Mouse (Mus musculus) midbrain, embryonic 14.5 days (tissue): ENCODE data around the gene Ttc12. TPM values are rescaled to one million over a fixed set of nuclear protein-coding genes. Genes with fewer than 3 reads are reported as not detected.

ENCODE experiments used
- ATAC-seq: fragments of 200-750 bp; cut with Nextera tagmentation; 2 replicates; pipeline ENCODE4 v1.8.0; 2017; ENCODE audit warnings: moderate number of reproducible peaks, moderate library complexity; ENCODE audit not compliant: low FRiP score, low TSS enrichment
- DNase-seq: peaks from one replicate; pipeline ENCODE4 v3.0.0-alpha.2; 2015
- H3K27ac ChIP-seq: fragments of 300-500 bp; sonication (generic); replicated peaks from 2 replicates; pipeline ENCODE4 v1.5.1; 2014; ENCODE audit warnings: mild to moderate bottlenecking, low read depth, low read length, moderate library complexity
- H3K27me3 ChIP-seq: fragments of 300-500 bp; sonication (generic); 2 replicates; pipeline ENCODE4 v1.6.1; 2014; ENCODE audit warnings: low read length, control low read depth, mixed read lengths; ENCODE audit not compliant: control insufficient read depth, insufficient read depth
- H3K36me3 ChIP-seq: fragments of 300-500 bp; sonication (generic); 2 replicates; pipeline ENCODE4 v1.6.1; 2014; ENCODE audit warnings: low read length, control low read depth; ENCODE audit not compliant: control insufficient read depth, insufficient read depth
- H3K4me1 ChIP-seq: fragments of 300-500 bp; sonication (generic); 2 replicates; pipeline ENCODE4 v1.6.1; 2014; ENCODE audit warnings: mild to moderate bottlenecking, antibody characterized with exemption, low read length, control low read depth; ENCODE audit not compliant: control insufficient read depth, insufficient read depth
- H3K4me2 ChIP-seq: fragments of 300-500 bp; sonication (generic); 2 replicates; pipeline ENCODE4 v1.6.1; 2014; ENCODE audit warnings: mild to moderate bottlenecking, low read length, moderate library complexity
- H3K4me3 ChIP-seq: fragments of 300-500 bp; sonication (generic); replicated peaks from 2 replicates; pipeline ENCODE4 v1.5.1; 2014; ENCODE audit warnings: low read depth, low read length
- H3K9ac ChIP-seq: fragments of 300-500 bp; sonication (generic); replicated peaks from 2 replicates; pipeline ENCODE4 v1.6.1; 2014; ENCODE audit warnings: mild to moderate bottlenecking, low read length, moderate library complexity
- H3K9me3 ChIP-seq: fragments of 300-500 bp; sonication (generic); 2 replicates; pipeline ENCODE4 v1.6.1; 2016; ENCODE audit warnings: low read length, control low read depth, mixed read lengths; ENCODE audit not compliant: control insufficient read depth
- WGBS: fragments of 180-500 bp; shearing (Covaris S2); extraction: QIAGEN DNeasy Blood & Tissue Kit; methylation state at CpG from one replicate; pipeline ENCODE4 v1.1.7; 2014; 5-methylcytosine and 5-hydroxymethylcytosine counted together
- polyA plus RNA-seq: library from polyadenylated mRNA; unstranded; fragments of >200 nt; fragmentation: Nextera tagmentation; extraction: Ambion mirVana; gene quantifications from 2 replicates; pipeline ENCODE4 v1.2.1, GENCODE M21; 2014

The Ttc12 gene
- polyA plus RNA-seq, 1 experiment from 2014 or later: 1.9 TPM

DNA sequence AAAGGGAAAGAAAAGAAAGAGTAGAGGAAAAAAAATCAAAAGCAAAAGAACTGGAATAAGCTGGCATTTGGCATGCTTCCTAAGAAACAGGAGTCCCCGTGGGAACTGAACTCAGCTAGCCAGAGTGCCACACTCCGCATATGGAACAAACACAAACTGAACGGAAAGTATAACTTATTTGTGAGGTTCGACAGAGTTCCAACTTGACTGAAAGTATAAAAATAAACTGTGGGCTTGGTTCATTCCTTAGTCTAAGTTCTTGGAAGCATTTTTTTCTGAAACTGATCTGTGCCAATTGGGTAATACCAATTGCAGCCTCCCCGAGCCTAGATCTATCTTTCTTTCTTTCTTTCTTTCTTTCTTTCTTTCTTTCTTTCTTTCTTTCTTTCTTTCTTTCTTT, 18.6 kb upstream of the Ttc12 start:
- Histone ChIP-seq H3K4me3 (no peak overlapping the region), H3K4me2 (no peak overlapping the region), H3K36me3 (peaks cover 64% of the 10 kb centered on the region), H3K27me3 (no peaks in the 10 kb centered on the region), H3K9ac (no peak overlapping the region), H3K4me1 (no peaks in the 10 kb centered on the region), H3K9me3 (no peaks in the 10 kb centered on the region), H3K27ac (no peak overlapping the region)
- 64% methylated on average over 5 of the region's 5 CpGs for WGBS
- no peak for ATAC-seq
- DNase-seq: peak; percentile 41

DNA sequence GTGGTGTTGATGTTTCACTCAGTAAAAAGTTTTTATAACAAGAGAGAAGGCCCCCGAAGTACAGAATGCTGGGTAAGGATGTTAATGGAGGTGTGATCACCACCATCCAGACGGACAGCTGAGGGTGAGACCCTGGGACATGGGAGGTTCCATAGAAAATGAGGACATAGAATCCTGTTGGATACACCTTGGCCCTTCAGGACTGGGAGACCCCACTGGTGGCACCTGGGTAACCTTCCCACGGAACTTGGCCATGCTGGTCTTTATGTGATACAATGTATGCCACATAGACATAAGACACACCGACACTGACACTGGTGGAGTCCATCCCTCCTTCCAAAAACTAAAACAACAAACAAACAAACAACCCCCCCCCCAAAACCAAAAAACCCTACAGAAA, 16.2 kb upstream of the Ttc12 start:
- no peak overlapping the region for H3K9ac ChIP-seq
- peaks cover 42% of the 10 kb centered on the region for H3K36me3 ChIP-seq
- no peaks in the 10 kb centered on the region for H3K4me1 ChIP-seq
- H3K27ac ChIP-seq: no peak overlapping the region
- no peak for DNase-seq
- no peak overlapping the region for H3K4me2 ChIP-seq
- ATAC-seq: no peak
- no peak overlapping the region for H3K4me3 ChIP-seq
- WGBS: 89% methylated on average over 4 of the region's 4 CpGs
- H3K9me3 ChIP-seq: no peaks in the 10 kb centered on the region
- no peaks in the 10 kb centered on the region for H3K27me3 ChIP-seq

DNA sequence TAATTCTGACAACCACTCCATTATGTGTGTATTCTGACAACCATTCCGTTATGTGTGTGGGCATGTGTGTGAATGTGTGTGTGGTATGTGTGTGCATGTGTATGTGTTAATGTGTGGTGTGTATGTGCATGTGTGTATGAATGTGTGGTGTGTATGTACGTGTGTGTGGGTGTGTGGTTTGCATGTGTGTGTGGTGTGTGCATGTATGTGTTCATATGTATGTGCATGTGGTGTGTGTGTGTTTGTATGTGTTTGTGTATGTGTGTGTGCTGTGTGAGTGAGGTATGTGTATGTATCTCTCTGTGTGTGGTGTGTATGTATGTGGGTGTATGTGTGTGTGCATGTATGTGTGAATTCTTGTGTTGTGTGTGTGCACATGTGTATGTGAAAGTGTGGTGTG, 13.9 kb upstream of the Ttc12 start:
- WGBS: 89% methylated on average over 2 of the region's 2 CpGs

DNA sequence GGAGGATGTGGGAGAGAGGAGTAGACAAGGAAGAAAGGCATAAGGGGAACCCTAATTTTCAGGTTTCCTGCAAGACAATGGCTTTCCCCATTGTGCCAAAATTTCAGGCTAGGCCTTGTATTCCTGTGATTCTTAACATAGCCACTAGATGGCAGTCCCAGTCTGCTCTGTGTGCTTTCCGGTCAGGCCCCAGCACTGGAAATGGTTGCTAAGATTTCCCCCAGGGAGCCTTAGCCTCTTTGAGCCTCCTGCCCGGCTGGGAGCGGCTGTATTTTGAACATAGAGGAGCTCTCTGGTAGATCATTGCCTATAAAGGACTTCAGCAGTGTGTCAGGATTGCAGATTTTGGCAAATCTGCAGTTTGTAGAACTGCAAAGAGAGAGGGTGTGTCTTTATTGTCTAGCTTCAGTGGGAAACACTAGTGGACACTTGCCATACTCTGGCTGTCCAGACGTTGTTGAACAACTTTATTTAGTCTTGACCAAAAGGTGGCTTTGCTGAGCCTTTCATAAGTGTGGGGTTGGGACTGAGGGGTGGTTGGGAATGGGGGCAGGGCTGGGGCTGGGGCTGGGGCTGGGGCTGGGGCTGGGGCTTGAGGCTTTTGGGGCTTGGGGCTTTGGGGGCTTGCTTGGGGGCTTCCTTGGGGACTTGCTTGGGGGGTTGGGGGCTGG, 8.1 kb upstream of the Ttc12 start:
- 0 out of 2 replicates have a peak overlapping the region, but pooled peaks have one; percentile 21 for H3K9ac ChIP-seq
- no peaks in the 10 kb centered on the region for H3K27me3 ChIP-seq
- WGBS: 0% methylated on average over 4 of the region's 4 CpGs
- ATAC-seq: peak; percentile 78
- DNase-seq: peak; percentile 96
- H3K4me1 ChIP-seq: peaks cover 5% of the 10 kb centered on the region
- H3K36me3 ChIP-seq: no peaks in the 10 kb centered on the region
- H3K27ac ChIP-seq: 0 out of 2 replicates have a peak overlapping the region, but pooled peaks have one; percentile 32
- H3K4me2 ChIP-seq: peak overlapping the region; percentile 37
- H3K9me3 ChIP-seq: no peaks in the 10 kb centered on the region
- no peak overlapping the region for H3K4me3 ChIP-seq

More for the DNA sequence above, 13.9 kb upstream of the Ttc12 start:
- no peaks in the 10 kb centered on the region for H3K9me3 ChIP-seq
- H3K4me1 ChIP-seq: no peaks in the 10 kb centered on the region
- no peak overlapping the region for H3K4me2 ChIP-seq
- H3K36me3 ChIP-seq: peaks cover 19% of the 10 kb centered on the region
- H3K27me3 ChIP-seq: no peaks in the 10 kb centered on the region
- H3K4me3 ChIP-seq: no peak overlapping the region
- DNase-seq (no peak), ATAC-seq (no peak)
- no peak overlapping the region for H3K27ac ChIP-seq
- H3K9ac ChIP-seq: no peak overlapping the region

DNA sequence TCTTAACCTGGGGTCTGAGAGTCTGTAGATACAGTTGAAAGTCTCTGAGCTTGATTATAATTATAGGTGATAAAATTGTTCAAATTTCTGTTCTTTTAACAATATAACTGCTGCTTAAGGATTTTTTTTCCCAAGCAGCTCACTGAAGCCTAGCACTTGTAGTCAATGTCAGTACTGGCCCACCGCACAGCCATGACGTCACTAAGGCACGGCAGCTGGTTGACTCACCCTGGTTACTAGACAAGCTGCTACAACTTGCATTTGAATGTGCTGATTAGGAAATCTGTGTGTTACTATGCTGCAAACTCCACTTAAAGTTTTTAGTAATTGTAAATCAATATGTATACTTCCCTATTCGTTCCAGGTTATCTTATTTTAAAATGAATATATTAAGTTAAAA, 4.6 kb upstream of the Ttc12 start:
- H3K9me3 ChIP-seq: no peaks in the 10 kb centered on the region
- 82% methylated on average over 4 of the region's 4 CpGs for WGBS
- ATAC-seq: no peak
- H3K27me3 ChIP-seq: no peaks in the 10 kb centered on the region
- no peak overlapping the region for H3K4me3 ChIP-seq
- no peak for DNase-seq
- no peaks in the 10 kb centered on the region for H3K36me3 ChIP-seq
- no peak overlapping the region for H3K27ac ChIP-seq
- no peak overlapping the region for H3K9ac ChIP-seq
- peaks cover 14% of the 10 kb centered on the region for H3K4me1 ChIP-seq
- no peak overlapping the region for H3K4me2 ChIP-seq

DNA sequence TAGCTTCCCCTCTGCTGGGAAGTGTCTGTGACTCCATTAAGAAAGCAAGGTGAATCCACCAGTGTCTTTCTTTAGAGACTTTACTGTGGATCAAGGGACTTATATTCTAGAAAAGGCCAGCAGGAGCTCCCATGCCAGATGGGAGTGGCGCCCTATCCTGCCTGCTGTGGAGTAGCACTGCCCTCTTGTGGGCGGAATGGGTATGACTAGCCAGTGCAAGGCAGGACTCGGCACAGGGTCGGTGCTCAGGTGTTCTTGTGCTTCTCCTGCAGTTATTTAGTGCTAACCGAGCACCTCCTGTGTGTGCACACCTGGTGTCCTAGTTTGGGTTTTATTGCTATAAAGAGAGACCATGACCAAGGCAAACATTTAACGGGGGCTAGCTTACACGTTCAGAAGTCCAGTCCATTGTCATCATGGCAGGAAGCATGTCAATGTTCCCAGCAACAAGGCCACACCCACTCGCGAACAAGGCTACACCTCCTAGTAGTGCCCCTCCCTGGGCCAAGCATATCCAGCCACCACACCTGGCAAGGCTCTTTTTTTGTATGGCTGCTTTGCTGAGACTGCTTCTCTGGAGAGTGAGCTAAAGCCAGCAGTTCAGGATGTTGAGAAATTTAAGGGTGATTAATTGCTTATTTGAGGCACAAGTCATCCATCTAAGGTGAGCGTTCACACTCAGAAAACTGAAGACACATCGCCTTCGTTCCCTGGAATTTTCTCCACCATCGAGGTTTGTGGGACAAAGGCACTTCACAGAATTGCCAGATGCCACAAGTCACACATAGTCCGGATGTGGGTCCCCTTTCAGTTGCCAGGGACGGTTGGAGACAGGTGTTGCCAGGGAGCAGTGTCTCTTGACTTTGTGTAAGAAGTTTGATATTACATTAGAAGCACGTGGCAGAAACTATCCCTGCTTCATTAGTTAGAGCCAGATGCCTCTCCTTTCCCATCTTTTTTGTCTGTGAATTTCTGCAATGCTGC, 3.2 kb upstream of the Ttc12 start:
- ATAC-seq (peak; percentile 65; the same call in 1 of the 2 replicates), DNase-seq (peak; percentile 90)
- Histone ChIP-seq H3K4me3 (no peak overlapping the region), H3K36me3 (no peaks in the 10 kb centered on the region), H3K9me3 (no peaks in the 10 kb centered on the region), H3K27me3 (no peaks in the 10 kb centered on the region), H3K4me2 (peak overlapping the region; percentile 33), H3K27ac (no peak overlapping the region), H3K9ac (no peak overlapping the region; the same call in 1 of the 2 replicates), H3K4me1 (peaks cover 17% of the 10 kb centered on the region)
- 34% methylated on average over 16 of the region's 16 CpGs for WGBS

DNA sequence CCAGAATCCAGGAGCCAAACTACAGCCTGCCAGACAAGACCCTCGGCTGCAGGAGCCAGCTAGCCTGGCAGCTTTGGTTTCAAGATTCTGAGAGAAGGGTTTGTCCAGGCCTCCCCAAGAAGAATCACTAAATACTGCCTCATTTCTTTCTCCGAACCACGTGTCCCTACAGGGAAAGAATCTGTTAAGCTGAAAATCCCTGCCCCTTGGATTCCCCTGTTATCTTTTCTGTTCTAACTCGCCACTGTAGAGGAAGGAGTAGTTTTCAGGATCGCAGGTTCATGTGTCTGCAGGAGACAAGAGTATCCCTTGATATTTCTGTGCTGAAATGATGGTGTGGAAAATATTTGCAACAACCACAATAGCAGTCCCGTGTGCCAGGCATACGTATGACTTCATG, 2.2 kb upstream of the Ttc12 start:
- H3K9ac ChIP-seq: no peak overlapping the region
- 80% methylated on average over 7 of the region's 7 CpGs for WGBS
- no peak overlapping the region for H3K4me2 ChIP-seq
- no peak overlapping the region for H3K4me3 ChIP-seq
- H3K36me3 ChIP-seq: no peaks in the 10 kb centered on the region
- no peak for ATAC-seq
- no peaks in the 10 kb centered on the region for H3K27me3 ChIP-seq
- H3K4me1 ChIP-seq: peaks cover 15% of the 10 kb centered on the region
- DNase-seq: no peak
- H3K9me3 ChIP-seq: no peaks in the 10 kb centered on the region
- no peak overlapping the region for H3K27ac ChIP-seq

DNA sequence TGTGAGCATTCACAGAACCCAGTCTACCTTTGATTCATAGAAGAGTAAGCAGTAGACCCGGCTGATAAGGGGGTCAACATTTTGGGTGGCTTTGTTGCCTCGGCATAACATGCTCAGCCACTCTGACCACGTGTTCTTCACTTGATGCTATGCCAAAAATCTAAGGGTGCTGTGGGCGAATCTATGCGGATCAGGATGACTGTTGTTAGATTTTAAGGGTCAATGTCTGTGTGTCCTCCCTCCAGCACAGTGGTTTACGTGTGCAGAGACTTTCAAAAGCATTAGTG, 1.6 kb upstream of the Ttc12 start:
- H3K27ac ChIP-seq: no peak overlapping the region
- H3K4me1 ChIP-seq: peaks cover 15% of the 10 kb centered on the region
- H3K9ac ChIP-seq: no peak overlapping the region
- no peaks in the 10 kb centered on the region for H3K9me3 ChIP-seq
- no peak overlapping the region for H3K4me2 ChIP-seq
- no peak overlapping the region for H3K4me3 ChIP-seq
- WGBS: 86% methylated on average over 6 of the region's 6 CpGs
- ATAC-seq (no peak), DNase-seq (no peak)
- H3K36me3 ChIP-seq: no peaks in the 10 kb centered on the region
- no peaks in the 10 kb centered on the region for H3K27me3 ChIP-seq
